Mouse (Mus musculus) kidney, adult 9 months (tissue): Measurements from ENCODE around the gene Phf2.
"Not testable (repeated sequence)": the region's sequence is repeated elsewhere in the genome, so short reads cannot be mapped to it uniquely, and the experiment has no call there.

ENCODE experiments used
- DNase-seq: peaks from one replicate; pipeline ENCODE4 v3.0.0; 2022

The Phf2 gene

DNA sequence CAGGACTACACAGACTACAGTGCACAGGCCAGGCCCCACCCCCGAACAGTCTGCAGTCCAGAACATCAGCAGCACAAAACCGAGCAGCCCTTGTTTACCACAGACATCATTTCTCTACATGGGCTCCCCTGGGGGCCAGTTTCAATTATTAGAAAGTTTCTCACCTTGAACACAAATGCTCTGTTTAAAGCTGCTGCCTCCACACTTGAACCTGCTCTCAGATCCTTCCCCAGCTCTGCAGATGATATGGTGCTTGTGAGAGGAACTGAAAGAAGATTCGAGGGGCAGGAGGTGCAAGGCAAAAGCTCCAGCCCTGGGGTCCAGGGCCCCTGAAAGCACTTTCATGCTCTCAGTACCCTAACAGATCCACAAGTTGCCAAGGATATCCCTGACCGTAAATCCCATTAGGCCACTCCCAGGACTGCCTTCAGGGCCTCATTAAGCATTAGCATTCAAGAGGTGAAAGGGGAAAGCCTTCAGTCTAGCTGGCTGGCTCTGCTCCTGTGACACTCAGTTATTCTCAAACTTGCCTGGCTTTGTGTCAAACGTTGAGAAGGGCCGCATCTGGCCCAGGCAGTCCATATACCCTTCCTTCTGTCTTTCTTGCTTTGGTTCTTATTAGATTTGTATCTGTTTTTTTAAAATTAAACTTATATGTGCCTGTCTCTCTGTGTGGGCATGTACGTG is 13.5 kb downstream of the Phf2 start:
- peak; percentile 66 for DNase-seq

DNA sequence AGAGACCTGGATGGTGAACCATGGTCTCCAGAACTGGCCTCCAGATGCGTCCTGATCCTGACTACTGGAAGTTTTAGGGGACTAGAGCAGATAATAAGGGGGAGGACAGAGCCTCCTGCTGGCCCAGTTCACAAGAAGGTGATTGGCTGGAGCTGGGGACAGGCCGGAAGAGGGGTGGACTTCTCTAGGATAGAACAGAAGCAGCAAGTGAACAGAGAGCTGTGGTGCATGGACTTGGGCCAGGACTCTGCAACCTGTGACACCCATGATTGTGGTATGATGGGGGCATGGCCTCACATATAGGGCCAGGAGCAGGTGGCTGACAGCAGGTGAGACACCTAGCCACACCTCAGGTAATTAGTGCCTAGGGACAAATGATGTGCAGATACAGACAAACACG is 17.0 kb downstream of the Phf2 start:
- DNase-seq = no peak

DNA sequence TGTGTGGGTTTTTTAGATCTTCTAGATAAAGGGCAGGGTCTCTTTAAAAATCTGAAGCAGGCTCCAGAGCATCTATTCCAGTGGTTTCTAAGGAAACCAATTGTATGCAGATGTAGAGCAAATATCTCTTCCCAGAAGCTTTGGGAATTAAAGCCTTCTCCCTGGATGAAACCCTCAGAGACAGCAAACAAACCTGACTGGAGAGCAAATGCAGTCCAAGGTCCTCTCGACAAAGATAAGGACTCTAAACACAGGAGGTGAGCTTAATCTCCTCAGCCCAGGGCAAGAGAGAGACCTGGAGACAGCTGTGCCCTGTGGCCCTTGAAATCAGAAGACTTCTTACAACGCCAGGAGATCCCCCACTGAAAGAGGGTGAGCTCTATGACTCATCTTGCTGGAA is 17.4 kb downstream of the Phf2 start:
- no peak for DNase-seq

- peak; percentile 38 for DNase-seq
Observed at GRCm38 (mm10) chr13:48852859-48853258, 18.1 kb downstream of the Phf2 start.

DNA sequence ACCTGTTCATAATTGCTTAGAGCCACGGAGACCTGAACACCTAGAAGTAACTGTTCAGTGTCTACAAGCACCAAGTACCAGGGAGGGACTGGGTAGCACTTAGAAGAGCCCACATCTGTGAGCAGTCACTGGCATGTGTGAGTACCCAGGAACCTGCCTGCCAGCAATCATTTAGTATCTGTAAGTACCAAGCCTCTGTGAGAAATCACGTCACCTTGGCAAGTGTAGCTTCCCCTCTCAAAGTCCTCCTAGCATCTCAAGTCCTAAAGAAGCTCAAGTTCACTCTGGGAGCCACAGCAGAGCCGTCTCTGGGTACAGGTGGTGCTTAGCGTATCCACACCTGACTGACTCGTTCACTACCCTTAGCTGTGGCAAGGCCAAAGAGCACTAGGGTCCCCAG is 19.2 kb downstream of the Phf2 start:
- no peak for DNase-seq

DNA sequence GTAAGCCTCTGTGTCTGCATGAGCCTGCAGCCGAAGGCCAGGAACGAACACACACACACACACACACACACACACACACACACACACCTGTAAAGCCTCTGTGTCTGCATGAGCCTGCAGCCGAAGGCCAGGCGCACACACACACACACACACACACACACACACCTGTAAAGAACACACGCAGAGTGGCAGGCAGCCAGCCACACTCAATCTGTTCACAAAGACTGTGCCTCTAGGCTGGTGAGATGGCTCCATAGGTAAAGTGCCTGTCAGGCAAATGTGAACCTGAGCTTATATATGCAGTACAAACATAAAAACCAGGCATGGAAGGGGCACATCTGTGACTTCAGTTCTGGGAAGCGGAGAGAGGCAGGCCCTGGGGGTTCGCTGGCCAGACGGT is 20.1 kb downstream of the Phf2 start:
- no peak for DNase-seq

GRCm38 (mm10) chr13:48850326-48850725 is 20.6 kb downstream of the Phf2 start:
- no peak for DNase-seq

DNA sequence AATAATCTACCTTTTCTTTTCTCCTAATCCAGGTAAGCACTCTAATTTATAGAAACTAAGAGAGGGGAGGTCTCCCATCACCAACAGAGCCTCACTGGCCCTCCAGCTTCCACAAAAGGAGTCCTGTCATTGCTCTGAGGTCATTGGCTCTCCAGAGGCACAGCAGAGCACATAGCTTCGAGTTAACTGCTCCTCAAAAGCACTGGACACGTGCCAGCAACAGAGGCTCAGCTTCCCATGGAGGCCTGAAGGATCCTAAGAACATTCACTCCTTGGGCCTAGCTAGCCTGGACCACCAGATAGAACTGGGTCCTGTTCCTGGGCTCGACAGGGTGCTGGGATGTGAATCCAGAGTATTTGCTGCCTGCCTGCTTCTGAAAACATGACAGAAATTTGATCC is 21.8 kb downstream of the Phf2 start:
- peak; percentile 54 for DNase-seq

GRCm38 (mm10) chr13:48845308-48845707 is 25.6 kb downstream of the Phf2 start:
- no peak for DNase-seq

GRCm38 (mm10) chr13:48843530-48843929 is 27.4 kb downstream of the Phf2 start:
- DNase-seq = no peak

- DNase-seq = no peak
Observed at GRCm38 (mm10) chr13:48841905-48842592, 28.9 kb downstream of the Phf2 start.

DNA sequence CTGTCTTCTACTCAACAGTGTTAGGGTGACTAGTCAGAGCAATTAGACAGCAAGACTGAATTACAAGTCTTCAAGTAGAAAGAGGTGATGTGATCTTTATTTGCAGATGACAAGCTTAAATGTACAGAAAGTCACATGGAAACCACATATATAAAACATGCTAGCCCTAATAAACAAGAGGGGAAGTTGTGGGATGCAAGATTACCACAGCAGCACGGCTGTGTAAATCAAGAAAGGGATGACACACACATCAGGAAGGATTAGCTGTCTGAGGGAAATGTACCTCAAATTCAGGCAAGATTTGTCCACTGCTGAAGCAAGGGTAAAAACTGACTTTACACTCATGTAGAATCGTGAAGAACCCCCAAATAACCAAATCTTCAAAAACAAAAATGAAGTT is 32.6 kb downstream of the Phf2 start:
- DNase-seq = no peak

DNA sequence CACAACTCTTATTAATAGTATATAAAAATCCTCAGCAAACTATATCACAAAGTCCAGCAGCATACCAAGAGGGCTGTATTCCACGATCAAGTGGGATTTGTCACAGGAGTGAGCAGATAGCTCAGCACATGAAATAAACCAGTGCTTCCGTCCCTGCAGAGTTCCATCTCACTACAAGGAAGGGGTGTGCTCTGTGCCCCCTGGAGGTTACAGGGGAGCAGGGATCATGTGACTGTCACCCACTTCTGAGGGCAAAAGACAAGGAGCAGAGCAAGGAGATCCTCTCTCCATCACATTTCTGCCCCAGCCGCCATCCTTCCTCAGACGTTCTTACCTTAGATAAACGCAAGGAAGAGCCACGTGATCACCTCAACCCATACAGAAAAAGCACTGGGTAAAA is 33.4 kb downstream of the Phf2 start:
- DNase-seq = no peak

GRCm38 (mm10) chr13:48830528-48831250 is 40.2 kb downstream of the Phf2 start:
- DNase-seq = no peak

DNA sequence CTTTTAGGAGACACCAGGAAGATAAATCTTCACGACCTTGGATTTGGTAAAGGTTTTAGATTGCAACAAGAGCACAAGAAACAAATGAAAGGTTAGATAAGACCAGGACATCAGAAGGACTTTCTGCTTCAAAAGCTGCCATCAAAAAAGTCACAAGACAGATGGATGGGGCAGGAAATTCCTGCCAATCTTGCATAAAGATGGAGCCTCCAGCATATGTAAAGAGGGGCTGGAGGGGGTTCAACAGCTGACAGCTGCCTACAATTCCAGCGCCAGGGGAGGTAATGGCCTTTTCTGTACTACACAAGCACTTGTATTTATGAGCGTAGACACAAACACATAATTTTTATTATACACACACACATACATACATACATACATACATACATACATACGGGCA is 41.1 kb downstream of the Phf2 start:
- no peak for DNase-seq

DNA sequence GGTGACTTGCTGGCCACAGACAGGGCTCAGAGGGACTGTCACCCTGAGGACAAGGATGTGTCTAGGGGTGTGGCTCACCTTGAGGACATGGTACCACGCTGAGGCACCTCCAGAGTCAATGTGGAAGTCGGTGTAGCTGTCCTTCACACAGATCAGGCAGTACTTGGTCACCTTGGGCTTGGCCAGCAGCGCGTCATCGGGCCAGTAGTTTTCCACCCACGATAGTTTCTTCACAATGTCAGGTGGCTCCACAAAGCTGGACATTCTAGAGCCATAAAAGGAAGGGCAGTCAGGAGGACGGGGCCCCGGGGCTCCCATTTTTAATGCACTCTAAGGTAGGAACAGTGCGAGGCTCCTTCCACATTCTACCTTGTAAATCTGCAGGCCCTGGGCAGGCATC is 48.0 kb downstream of the Phf2 start:
- DNase-seq = peak; percentile 38

DNA sequence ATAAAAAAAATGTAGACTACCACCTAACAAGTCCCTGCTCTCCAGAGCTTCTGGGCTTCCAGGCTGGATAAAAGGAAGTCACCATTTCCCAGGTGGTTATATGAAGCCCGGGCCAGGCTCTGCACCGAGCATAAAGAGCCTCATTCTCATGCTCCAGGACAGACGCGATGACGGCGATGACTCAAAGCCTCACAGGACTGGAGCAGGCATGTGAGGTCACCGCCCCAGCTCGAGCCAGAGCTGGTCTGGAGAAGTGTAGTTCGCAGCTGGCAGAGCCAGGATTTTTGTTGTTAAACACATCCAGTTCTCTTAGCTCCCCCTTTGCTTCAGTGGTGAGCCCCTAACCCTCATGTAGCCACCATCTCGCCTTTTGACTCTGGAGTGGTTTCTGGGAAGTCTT is 48.6 kb downstream of the Phf2 start:
- DNase-seq = no peak

DNA sequence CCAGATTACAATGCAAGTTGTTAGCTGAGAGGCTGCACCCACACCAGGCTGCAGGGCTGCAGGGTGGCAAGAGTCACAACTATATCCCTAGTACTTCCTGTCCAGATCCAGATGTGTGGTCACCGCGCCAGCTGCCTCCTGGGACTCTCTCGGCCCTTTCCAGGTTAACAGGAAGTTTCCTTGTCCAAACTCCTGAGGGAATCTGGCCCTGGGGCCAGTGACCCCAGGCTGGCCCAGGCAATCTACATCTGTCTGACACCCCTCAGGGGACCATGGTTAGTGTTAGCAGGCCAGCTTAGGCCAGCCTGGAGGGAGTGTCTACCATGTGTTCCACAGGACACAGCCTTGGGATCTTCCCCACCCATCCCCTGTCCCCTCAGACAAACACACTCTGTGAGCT is 51.8 kb downstream of the Phf2 start:
- DNase-seq = no peak

DNA sequence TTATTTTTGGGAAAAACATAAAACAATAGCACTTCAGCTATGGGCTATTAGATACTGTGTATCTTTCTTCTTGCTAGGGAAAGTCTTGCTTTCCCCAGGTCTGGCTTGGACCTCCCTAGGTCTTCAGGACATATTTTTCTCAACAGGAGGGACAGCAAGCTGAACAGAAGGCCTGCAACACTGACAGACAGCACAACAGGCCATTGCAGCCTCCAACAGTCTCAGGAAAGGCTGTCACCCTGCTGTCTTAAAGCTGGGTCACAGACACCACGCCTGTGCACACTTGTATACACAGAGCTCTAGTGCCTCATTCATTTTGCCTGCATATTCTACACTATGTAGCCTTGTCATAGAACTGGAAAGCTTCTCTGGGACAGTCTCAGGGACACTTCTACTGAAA is 56.5 kb downstream of the Phf2 start:
- DNase-seq = no peak

GRCm38 (mm10) chr13:48810991-48811390 is 59.9 kb downstream of the Phf2 start:
- DNase-seq = peak; percentile 63

GRCm38 (mm10) chr13:48810274-48810823 is 60.6 kb downstream of the Phf2 start:
- no peak for DNase-seq

GRCm38 (mm10) chr13:48809668-48810067 is 61.3 kb downstream of the Phf2 start:
- DNase-seq = not testable (repeated sequence)

DNA sequence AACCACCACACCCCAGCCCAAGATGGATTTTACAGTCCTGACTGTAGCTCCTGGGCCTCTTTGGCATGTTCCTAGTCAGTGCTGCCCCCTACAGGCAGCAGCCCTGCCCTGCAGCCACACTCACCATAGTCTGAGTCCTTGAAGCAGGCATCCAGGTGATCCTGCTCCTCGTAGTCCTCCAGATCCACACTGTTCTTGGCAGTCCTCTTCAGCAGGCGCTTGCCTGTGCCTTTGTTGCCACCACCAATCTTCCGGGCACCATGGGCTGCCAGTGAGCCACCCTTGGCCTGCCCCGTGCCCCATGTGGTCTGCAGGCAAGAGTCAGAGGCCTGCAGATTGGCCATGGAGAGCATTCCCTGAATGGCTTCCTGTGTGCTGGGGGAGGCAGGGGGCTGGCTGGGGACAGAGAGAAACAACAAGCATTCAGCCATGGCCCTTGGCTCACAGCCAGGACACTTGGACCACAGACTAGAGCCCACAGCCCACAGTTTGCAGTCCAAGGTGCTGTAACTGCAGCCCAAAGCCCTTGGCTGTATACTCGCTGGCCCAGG is 63.4 kb downstream of the Phf2 start:
- DNase-seq = peak; percentile 66

DNA sequence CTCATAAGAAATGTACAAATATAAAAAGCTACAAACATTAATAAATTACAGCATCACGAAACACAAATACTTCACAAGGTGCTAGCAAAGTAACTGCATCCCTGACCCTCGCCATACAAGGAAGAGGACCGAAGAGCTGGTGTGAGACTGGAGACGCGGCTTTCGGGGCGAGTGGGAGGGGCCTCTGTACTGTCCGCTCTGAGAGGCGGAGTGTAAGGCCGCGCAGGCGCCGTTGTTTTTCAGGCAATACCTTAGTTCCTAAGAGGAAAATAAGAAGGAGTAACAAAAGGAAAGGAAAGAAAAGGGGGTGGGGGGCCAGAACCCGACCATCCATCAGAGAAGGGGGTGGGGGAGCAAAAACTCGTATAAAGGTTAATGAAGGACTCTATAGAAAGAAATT is 68.7 kb downstream of the Phf2 start:
- DNase-seq = no peak
